Mouse (Mus musculus): ENCODE data around the gene Olfr780. TPM values are rescaled to one million over a fixed set of nuclear protein-coding genes. Genes with fewer than 3 reads are reported as not detected.
"Not testable (repeated sequence)": the region's sequence is repeated elsewhere in the genome, so short reads cannot be mapped to it uniquely, and the experiment has no call there.

The Olfr780 gene
- not detected in 2 replicates for polyA plus RNA-seq (2016; fragmentation: Nextera tagmentation; extraction: Ambion mirVana)

DNA sequence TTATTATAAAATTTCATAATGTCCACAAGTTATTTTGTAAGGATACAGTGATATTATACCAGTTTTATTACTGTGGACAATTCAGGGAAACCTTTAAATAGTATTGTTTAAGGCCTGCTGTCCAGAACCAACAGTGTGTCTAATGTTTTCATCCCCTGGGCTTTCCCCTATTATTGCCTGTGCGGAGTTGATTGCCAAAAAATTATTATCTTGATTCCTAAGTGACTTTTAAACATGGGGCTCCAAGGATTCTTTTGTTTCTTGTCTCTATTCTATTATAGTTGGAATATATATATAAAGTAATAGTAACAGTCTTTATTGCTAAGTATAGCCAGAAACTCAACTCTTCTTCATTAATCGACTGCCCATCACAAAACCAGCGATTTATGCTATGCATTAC is at the start of gene Olfr780:
Olfr780 (plus strand) TSS at position 301 of the 400 bp plus-strand sequence.
- Histone ChIP-seq H3K4me3 (no peak within 1 kb of the TSS), H3K4me1 (no peaks in the 10 kb centered on the region), H3K9me3 (no peaks in the 10 kb centered on the region), H3K27ac (replicated peaks) (no peak within 1 kb of the TSS), H3K27me3 (replicated peaks; ENCODE audit: low read depth, poor library complexity, severe bottlenecking) (no peaks in the 10 kb centered on the region), H3K36me3 (replicated peaks) (no peaks in the 10 kb centered on the region)
- DNase-seq (ENCODE audit: low spot score), result no peak
- 88% methylated on average over 3 of the region's 3 CpGs for WGBS

DNA sequence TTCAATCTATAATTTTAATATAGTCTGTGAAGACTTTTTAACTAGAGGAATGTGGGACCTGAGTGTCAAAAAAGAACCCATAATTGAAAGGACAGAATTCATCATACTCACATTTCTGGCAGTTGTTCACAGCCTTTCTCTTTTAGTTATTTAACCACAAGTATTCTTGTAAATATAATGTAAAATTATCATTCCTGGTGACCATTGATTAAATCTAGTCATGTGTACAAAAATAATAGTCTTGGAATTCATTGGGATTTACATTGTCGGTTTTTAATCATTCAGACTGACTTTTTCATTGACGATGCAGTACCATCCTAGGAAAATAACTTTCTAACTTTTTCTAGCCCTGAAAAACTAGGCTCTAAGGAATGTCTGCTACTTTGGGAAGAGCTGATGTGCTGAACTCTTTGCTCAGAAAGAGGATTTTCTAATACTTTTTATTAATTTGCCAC is 46.8 kb upstream of the Olfr780 start, which contains the start of gene Olfr777:
Olfr777 (minus strand) TSS at position 405 of the 455 bp plus-strand sequence.
- no peak within 1 kb of the TSS for H3K4me3 ChIP-seq
- no peak for DNase-seq (ENCODE audit: low spot score)
- H3K36me3 ChIP-seq (replicated peaks), result no peaks in the 10 kb centered on the region
- 93% methylated on average over 2 of the region's 2 CpGs for WGBS
- no peaks in the 10 kb centered on the region for H3K9me3 ChIP-seq
- no peak within 1 kb of the TSS for H3K27ac ChIP-seq (replicated peaks)
- no peaks in the 10 kb centered on the region for H3K27me3 ChIP-seq (replicated peaks; ENCODE audit: low read depth, poor library complexity, severe bottlenecking)
- no peaks in the 10 kb centered on the region for H3K4me1 ChIP-seq

DNA sequence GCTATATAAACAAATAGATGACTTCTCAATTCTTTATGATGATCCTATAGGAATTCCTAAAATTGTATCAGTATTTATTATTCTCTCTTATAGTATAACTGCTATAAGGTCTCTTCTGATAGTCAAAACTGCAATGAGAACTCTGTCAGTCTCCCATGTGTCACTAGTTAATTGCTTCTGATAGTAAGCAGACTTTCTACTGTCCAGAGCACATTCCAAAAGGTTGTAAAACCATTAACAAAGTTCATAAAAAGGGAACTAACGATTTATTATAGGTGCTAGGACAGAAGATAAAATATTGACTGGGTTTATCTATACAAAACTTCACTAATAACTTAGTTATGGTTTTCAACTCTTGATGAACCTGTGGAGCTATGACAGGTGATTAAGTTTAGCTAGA is 4.9 kb upstream of the Olfr780 start:
- not testable (repeated sequence) for H3K9me3 ChIP-seq; H3K36me3 ChIP-seq (replicated peaks); H3K27me3 ChIP-seq (replicated peaks; ENCODE audit: low read depth, poor library complexity, severe bottlenecking); H3K4me3 ChIP-seq; H3K4me1 ChIP-seq; H3K27ac ChIP-seq (replicated peaks); DNase-seq (ENCODE audit: low spot score)
- WGBS, result 76% methylated on average over 1 of the region's 1 CpGs

DNA sequence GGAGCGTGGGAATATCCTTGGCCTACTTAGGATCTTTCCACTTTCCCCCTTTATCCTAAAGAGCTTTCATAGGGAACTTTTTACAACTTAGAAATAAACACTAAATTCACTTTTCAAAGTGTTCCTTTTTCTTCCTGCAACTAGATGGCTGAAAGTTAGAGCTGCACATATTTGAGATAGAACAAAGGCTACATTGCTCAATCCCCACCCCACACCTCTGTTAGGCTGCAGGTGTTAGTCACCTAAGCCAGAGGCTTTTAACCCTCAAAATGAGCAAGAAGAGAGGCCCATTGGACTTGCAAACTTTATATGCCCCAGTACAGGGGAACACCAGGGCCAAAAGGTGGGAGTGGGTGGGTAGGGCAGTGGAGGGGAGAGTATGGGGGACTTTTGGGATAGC is 4.4 kb upstream of the Olfr780 start:
- not testable (repeated sequence) for H3K4me1 ChIP-seq; H3K36me3 ChIP-seq (replicated peaks); H3K4me3 ChIP-seq; H3K27me3 ChIP-seq (replicated peaks; ENCODE audit: low read depth, poor library complexity, severe bottlenecking); H3K27ac ChIP-seq (replicated peaks); H3K9me3 ChIP-seq; DNase-seq (ENCODE audit: low spot score)
- WGBS, result no CpG with 5 or more reads among the region's 1 CpGs

DNA sequence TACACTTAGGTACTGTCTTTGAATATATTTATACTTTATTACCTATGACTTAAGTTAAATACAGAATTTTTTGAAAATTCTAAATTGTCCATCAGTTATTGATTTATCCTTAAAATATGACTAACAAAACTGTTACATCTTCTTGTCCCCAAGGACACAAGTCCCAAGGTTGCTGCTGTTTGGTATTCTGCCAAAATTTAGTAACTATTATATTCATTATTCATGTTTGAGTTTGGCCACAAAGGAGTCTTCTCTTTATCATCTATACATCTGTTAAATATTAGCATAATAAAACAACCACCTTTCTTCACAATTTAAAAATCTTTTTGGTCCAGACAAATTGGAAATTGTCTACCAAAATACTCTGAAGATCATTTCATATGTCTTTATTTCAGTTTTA is 10.6 kb downstream of the Olfr780 start, which contains the start of gene Olfr781:
Olfr781 (plus strand) TSS at position 301 of the 400 bp plus-strand sequence.
- H3K36me3 ChIP-seq (replicated peaks), result no peaks in the 10 kb centered on the region
- H3K9me3 ChIP-seq, result no peaks in the 10 kb centered on the region
- H3K4me3 ChIP-seq, result no peak within 1 kb of the TSS
- no peak for DNase-seq (ENCODE audit: low spot score)
- no peak within 1 kb of the TSS for H3K27ac ChIP-seq (replicated peaks)
- no peaks in the 10 kb centered on the region for H3K27me3 ChIP-seq (replicated peaks; ENCODE audit: low read depth, poor library complexity, severe bottlenecking)
- H3K4me1 ChIP-seq, result no peaks in the 10 kb centered on the region

DNA sequence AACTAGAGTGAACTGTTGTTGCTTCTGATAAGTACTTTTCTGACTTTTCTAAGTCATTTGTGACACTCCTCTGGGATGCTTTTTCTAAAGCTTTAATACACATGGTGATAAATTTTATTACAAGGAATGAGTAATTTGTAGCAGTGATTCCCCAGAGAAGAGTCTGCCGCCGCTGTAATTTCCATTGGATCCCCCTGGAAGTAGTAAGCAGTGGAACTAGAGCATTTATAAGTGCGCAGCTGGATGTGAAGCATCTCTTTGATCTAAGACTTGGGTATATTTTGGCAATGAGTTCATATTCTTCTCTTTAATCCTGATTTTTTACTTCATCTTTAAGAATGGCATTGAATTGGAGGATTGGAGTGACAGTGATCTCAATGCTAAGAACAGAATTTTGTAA is 30.6 kb downstream of the Olfr780 start, which contains the start of gene Olfr782:
Olfr782 (plus strand) TSS at position 301 of the 400 bp plus-strand sequence.
- no peaks in the 10 kb centered on the region for H3K36me3 ChIP-seq (replicated peaks)
- no peak within 1 kb of the TSS for H3K27ac ChIP-seq (replicated peaks)
- 91% methylated on average over 3 of the region's 3 CpGs for WGBS
- DNase-seq (ENCODE audit: low spot score), result no peak
- H3K9me3 ChIP-seq, result no peaks in the 10 kb centered on the region
- no peak within 1 kb of the TSS for H3K4me3 ChIP-seq
- H3K4me1 ChIP-seq, result no peaks in the 10 kb centered on the region
- H3K27me3 ChIP-seq (replicated peaks; ENCODE audit: low read depth, poor library complexity, severe bottlenecking), result no peaks in the 10 kb centered on the region

DNA sequence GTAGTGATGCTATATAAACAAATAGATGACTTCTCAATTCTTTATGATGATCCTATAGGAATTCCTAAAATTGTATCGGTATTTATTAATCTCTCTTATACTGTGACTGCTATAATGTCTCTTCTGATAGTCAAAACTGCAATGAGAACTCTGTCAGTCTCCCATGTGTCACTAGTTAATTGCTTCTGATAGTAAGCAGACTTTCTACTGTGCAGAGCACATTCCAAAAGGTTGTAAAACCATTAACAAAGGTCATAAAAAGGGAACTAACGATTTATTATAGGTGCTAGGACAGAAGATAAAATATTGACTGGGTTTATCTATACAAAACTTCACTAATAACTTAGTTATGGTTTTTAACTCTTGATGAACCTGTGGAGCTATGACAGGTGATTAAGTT is 34.6 kb downstream of the Olfr780 start:
- not testable (repeated sequence) for H3K36me3 ChIP-seq (replicated peaks); H3K4me3 ChIP-seq; H3K27ac ChIP-seq (replicated peaks); H3K27me3 ChIP-seq (replicated peaks; ENCODE audit: low read depth, poor library complexity, severe bottlenecking); DNase-seq (ENCODE audit: low spot score); H3K4me1 ChIP-seq; H3K9me3 ChIP-seq
- 78% methylated on average over 2 of the region's 2 CpGs for WGBS

DNA sequence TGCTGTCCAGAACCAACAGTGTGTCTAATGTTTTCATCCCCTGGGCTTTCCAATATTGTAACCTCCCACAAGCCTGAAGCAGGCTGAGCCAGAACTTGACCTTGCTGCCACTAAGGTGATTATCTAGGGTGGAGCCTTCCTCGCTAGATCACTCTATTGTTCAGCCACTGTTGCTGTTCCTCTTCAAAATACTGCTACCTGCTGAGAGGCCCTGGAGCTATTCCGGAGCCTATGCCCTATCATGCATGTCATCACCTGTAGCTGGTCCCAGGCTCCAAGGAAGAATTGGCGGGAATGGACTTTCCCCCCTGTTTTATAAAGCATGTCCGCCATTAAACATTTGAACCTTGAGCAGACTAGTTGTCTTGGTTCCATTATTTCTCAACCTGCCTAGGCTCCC is 38.6 kb downstream of the Olfr780 start:
- 82% methylated on average over 4 of the region's 4 CpGs for WGBS
- H3K4me1 ChIP-seq; DNase-seq (ENCODE audit: low spot score); H3K36me3 ChIP-seq (replicated peaks); H3K27me3 ChIP-seq (replicated peaks; ENCODE audit: low read depth, poor library complexity, severe bottlenecking); H3K27ac ChIP-seq (replicated peaks); H3K9me3 ChIP-seq; H3K4me3 ChIP-seq: not testable (repeated sequence)

DNA sequence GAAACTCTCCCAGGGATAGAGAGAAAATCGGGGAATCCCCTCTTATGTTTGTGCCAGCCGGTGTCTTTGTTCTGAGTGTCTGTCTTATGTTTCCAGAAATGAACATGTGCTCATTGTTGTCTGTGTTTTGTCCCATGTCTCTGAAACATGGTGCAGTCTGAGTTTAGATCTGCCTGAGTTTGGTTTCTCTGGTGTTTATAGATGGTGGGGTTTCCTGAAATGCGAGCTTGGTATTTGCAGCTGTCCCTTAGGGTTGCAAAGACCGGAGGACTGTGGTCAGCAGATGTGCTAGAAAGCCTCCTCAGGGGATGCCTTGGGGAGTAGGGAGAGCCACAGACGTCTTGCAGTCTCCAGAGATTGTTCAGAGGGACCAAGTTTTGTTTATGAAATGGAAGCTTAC is 39.4 kb downstream of the Olfr780 start:
- Histone ChIP-seq H3K27me3 (replicated peaks; ENCODE audit: low read depth, poor library complexity, severe bottlenecking) (no peaks in the 10 kb centered on the region), H3K36me3 (replicated peaks) (no peaks in the 10 kb centered on the region), H3K27ac (replicated peaks) (no peak overlapping the region), H3K4me1 (no peaks in the 10 kb centered on the region), H3K9me3 (peaks cover 2% of the 10 kb centered on the region; the same call in 1 of the 2 replicates), H3K4me3 (no peak overlapping the region)
- 77% methylated on average over 5 of the region's 5 CpGs for WGBS
- no peak for DNase-seq (ENCODE audit: low spot score)

Other genes starting within 250 kb of the Olfr780 start
- gene Olfr766-ps1, start 249.1 kb upstream of the Olfr780 start, polyA plus RNA-seq (2016; fragmentation: Nextera tagmentation; extraction: Ambion mirVana), result not detected in 2 replicates
- not detected in 2 replicates for gene Olfr767, start 235.2 kb upstream of the Olfr780 start, polyA plus RNA-seq (2016; fragmentation: Nextera tagmentation; extraction: Ambion mirVana)
- gene Olfr768, start 218.7 kb upstream of the Olfr780 start, polyA plus RNA-seq (2016; fragmentation: Nextera tagmentation; extraction: Ambion mirVana), result not detected in 2 replicates
- gene Olfr769, start 200.3 kb upstream of the Olfr780 start, polyA plus RNA-seq (2016; fragmentation: Nextera tagmentation; extraction: Ambion mirVana), result not detected in 2 replicates
- not detected in 2 replicates for gene Olfr770, start 179.1 kb upstream of the Olfr780 start, polyA plus RNA-seq (2016; fragmentation: Nextera tagmentation; extraction: Ambion mirVana)
- not detected in 2 replicates for gene Olfr771, start 153.4 kb upstream of the Olfr780 start, polyA plus RNA-seq (2016; fragmentation: Nextera tagmentation; extraction: Ambion mirVana)
- not detected in 2 replicates for gene Olfr772, start 140.2 kb upstream of the Olfr780 start, polyA plus RNA-seq (2016; fragmentation: Nextera tagmentation; extraction: Ambion mirVana)
- not detected in 2 replicates for gene Olfr773, start 130.7 kb upstream of the Olfr780 start, polyA plus RNA-seq (2016; fragmentation: Nextera tagmentation; extraction: Ambion mirVana)
- gene Olfr774, start 81.9 kb upstream of the Olfr780 start, polyA plus RNA-seq (2016; fragmentation: Nextera tagmentation; extraction: Ambion mirVana), result not detected in 2 replicates
- gene Olfr775, start 69.7 kb upstream of the Olfr780 start, polyA plus RNA-seq (2016; fragmentation: Nextera tagmentation; extraction: Ambion mirVana), result not detected in 2 replicates
- not detected in 2 replicates for gene Olfr776, start 59.0 kb upstream of the Olfr780 start, polyA plus RNA-seq (2016; fragmentation: Nextera tagmentation; extraction: Ambion mirVana)
- gene Olfr777, start 46.6 kb upstream of the Olfr780 start, polyA plus RNA-seq (2016; fragmentation: Nextera tagmentation; extraction: Ambion mirVana), result not detected in 2 replicates
- not detected in 2 replicates for gene Olfr781, start 10.7 kb downstream of the Olfr780 start, polyA plus RNA-seq (2016; fragmentation: Nextera tagmentation; extraction: Ambion mirVana)
- gene Olfr782, start 30.7 kb downstream of the Olfr780 start, polyA plus RNA-seq (2016; fragmentation: Nextera tagmentation; extraction: Ambion mirVana), result not detected in 2 replicates
- gene Olfr784, start 66.0 kb downstream of the Olfr780 start, polyA plus RNA-seq (2016; fragmentation: Nextera tagmentation; extraction: Ambion mirVana), result 0.05 and 0.06 TPM in 2 replicates
- not detected in 2 replicates for gene Olfr785, start 87.3 kb downstream of the Olfr780 start, polyA plus RNA-seq (2016; fragmentation: Nextera tagmentation; extraction: Ambion mirVana)
- gene Olfr786, start 109.2 kb downstream of the Olfr780 start, polyA plus RNA-seq (2016; fragmentation: Nextera tagmentation; extraction: Ambion mirVana), result not detected in 2 replicates
- not detected in 2 replicates for gene Olfr787, start 143.7 kb downstream of the Olfr780 start, polyA plus RNA-seq (2016; fragmentation: Nextera tagmentation; extraction: Ambion mirVana)
- gene Olfr788, start 152.9 kb downstream of the Olfr780 start, polyA plus RNA-seq (2016; fragmentation: Nextera tagmentation; extraction: Ambion mirVana), result not detected in 2 replicates
- gene Olfr789, start 166.6 kb downstream of the Olfr780 start, polyA plus RNA-seq (2016; fragmentation: Nextera tagmentation; extraction: Ambion mirVana), result not detected in 2 replicates
- not detected in 2 replicates for gene Olfr790, start 180.4 kb downstream of the Olfr780 start, polyA plus RNA-seq (2016; fragmentation: Nextera tagmentation; extraction: Ambion mirVana)
- not detected in 2 replicates for gene Olfr791, start 203.7 kb downstream of the Olfr780 start, polyA plus RNA-seq (2016; fragmentation: Nextera tagmentation; extraction: Ambion mirVana)
- gene Olfr792, start 221.0 kb downstream of the Olfr780 start, polyA plus RNA-seq (2016; fragmentation: Nextera tagmentation; extraction: Ambion mirVana), result not detected in 2 replicates
- not detected in 2 replicates for gene Olfr794, start 249.5 kb downstream of the Olfr780 start, polyA plus RNA-seq (2016; fragmentation: Nextera tagmentation; extraction: Ambion mirVana)

Data from embryonic facial prominence, embryonic 10.5 days (tissue).